Mouse (Mus musculus) intestine, postnatal 0 days (tissue): ENCODE measurements at regions not wholly inside any gene's neighbourhood (a gene's known extent, or its start where the extent isn't known, plus 50 kb on each side); places are given as distances from the start of the nearest gene placed in this dataset.
A peak's percentile ranks its signal among the peaks of the same experiment; 100 is the strongest.

ENCODE experiments used
- ATAC-seq: fragments of 200-750 bp; cut with Nextera tagmentation; 2 replicates; pipeline ENCODE4 v1.8.0; 2017; ENCODE audit warnings: mild to moderate bottlenecking, moderate TSS enrichment, moderate library complexity
- H3K27ac ChIP-seq: fragments of 300-500 bp; sonication (generic); 2 replicates; pipeline ENCODE4 v1.5.1; 2014; ENCODE audit warnings: mild to moderate bottlenecking, low read depth, low read length, moderate library complexity
- H3K27me3 ChIP-seq: fragments of 300-500 bp; sonication (generic); replicated peaks from 2 replicates; pipeline ENCODE4 v1.6.1; 2014; ENCODE audit warnings: low read length, mixed read lengths; ENCODE audit not compliant: control insufficient read depth, insufficient read depth
- H3K36me3 ChIP-seq: fragments of 300-500 bp; sonication (generic); 2 replicates; pipeline ENCODE4 v1.6.1; 2014; ENCODE audit warnings: mild to moderate bottlenecking, moderate library complexity; ENCODE audit not compliant: control insufficient read depth, insufficient read depth
- H3K4me1 ChIP-seq: fragments of 300-500 bp; sonication (generic); replicated peaks from 2 replicates; pipeline ENCODE4 v1.6.1; 2014; ENCODE audit warnings: antibody characterized with exemption, low read length, mixed read lengths; ENCODE audit not compliant: control insufficient read depth, insufficient read depth
- H3K4me2 ChIP-seq: fragments of 300-500 bp; sonication (generic); replicated peaks from 2 replicates; pipeline ENCODE4 v1.6.1; 2014; ENCODE audit warnings: low read depth, mild to moderate bottlenecking, moderate library complexity
- H3K4me3 ChIP-seq: fragments of 300-500 bp; sonication (generic); 2 replicates; pipeline ENCODE4 v1.5.1; 2014; ENCODE audit warnings: low read depth, low read length
- H3K9ac ChIP-seq: fragments of 300-500 bp; sonication (generic); 2 replicates; pipeline ENCODE4 v1.6.1; 2014; ENCODE audit warnings: mild to moderate bottlenecking, low read depth, low read length
- H3K9me3 ChIP-seq: fragments of 300-500 bp; sonication (generic); 2 replicates; pipeline ENCODE4 v1.6.1; 2016; ENCODE audit warnings: mixed run types; ENCODE audit not compliant: control insufficient read depth
- CTCF ChIP-seq: sonication (generic); IDR thresholded peaks from 2 replicates; pipeline ENCODE4 v1.5.1; 2016; ENCODE audit warnings: low read depth, mild to moderate bottlenecking, control low read depth, antibody characterized with exemption, moderate library complexity
- WGBS: fragments of 180-500 bp; shearing (Covaris S2); extraction: QIAGEN DNeasy Blood & Tissue Kit; methylation state at CpG from one replicate; pipeline ENCODE4 v1.1.7; 2014; 5-methylcytosine and 5-hydroxymethylcytosine counted together

DNA sequence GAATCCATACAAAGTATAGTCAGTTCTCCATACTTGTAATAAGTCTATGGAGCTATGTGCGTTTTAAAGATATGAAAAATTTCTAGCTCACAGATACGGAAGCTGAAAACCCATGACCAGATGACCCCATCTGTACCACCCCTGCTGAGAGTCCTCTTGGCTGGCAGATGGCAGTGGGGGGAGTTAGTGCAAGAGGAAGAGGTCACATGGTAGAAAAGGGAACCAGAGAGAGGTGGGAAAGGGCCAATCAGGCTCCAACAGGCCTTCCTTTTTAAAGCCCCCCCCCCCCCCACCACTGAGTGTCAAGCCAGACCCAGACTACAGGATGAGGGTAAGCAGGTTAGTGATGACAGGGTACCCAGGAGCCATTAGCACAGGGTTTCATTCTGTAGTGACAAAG lies 86.4 kb upstream of the Klf13 start:
- no peak for TF ChIP-seq CTCF
- WGBS: 88% methylated on average over 2 of the region's 2 CpGs
- no peaks in the 10 kb centered on the region for H3K36me3 ChIP-seq
- H3K4me1 ChIP-seq: no peaks in the 10 kb centered on the region
- H3K27ac ChIP-seq: no peak overlapping the region
- H3K9me3 ChIP-seq: no peaks in the 10 kb centered on the region
- no peak overlapping the region for H3K4me2 ChIP-seq
- no peaks in the 10 kb centered on the region for H3K27me3 ChIP-seq
- no peak overlapping the region for H3K4me3 ChIP-seq
- H3K9ac ChIP-seq: no peak overlapping the region
- ATAC-seq: no peak

DNA sequence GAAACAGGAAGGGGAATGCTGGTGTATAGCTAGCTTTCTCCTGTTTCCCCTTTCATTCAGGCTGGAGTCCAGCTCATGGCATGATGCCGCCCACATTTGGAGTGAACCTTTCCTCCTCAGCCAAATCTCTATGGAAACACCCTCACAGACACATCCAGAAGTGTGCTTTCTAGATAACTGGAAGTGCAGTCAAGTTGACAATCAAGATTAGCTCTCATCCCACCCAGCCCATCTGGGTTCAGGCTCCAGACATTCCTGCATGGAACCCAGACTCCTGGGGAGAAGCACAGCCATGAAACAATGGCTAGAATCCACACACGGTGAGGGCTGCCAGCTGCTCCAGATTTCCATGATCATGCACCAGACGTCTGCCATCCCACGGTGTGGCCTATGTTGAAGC lies 85.5 kb upstream of the Klf13 start:
- Histone ChIP-seq H3K27me3 (no peaks in the 10 kb centered on the region), H3K4me2 (no peak overlapping the region), H3K9me3 (no peaks in the 10 kb centered on the region), H3K9ac (no peak overlapping the region), H3K36me3 (no peaks in the 10 kb centered on the region), H3K4me1 (no peaks in the 10 kb centered on the region), H3K4me3 (no peak overlapping the region), H3K27ac (no peak overlapping the region)
- WGBS: 78% methylated on average over 4 of the region's 4 CpGs
- ATAC-seq: no peak
- no peak for TF ChIP-seq CTCF

DNA sequence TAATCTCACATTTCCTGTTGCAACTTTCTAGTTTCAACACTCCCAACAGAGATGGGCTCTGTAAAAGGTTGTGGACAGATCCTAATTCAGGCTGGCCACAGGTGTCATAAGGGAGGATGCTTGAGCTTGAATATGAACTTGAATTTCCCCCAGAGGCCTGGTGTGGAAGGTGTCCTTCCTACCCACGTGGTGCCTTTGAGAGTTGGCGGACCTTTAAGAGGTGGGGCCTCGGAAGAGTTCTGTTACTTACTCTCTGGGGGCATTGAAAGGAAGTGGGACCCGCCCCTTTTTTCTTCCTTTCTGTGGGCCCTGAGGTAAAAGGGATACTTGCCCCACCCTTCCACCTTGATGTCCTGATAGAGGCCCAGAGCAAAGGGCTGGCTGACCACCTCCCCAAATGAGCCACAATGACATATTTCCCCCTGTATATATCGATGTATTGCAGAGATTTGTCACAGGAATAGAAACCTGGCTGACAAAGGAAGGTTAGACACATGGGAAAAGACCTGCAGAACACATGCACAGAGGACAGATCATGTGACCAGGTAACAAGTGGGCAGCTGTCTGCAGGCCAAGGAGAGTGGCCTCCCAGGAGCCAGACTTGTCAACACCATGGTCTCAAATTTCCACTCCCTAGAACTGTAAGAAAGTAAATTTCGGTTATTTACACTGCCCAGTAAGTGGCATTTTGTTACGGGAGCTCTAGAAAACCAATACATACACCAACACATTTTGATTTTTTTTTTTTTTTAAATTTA lies 84.2 kb upstream of the Klf13 start:
- H3K27ac ChIP-seq: no peak overlapping the region

DNA sequence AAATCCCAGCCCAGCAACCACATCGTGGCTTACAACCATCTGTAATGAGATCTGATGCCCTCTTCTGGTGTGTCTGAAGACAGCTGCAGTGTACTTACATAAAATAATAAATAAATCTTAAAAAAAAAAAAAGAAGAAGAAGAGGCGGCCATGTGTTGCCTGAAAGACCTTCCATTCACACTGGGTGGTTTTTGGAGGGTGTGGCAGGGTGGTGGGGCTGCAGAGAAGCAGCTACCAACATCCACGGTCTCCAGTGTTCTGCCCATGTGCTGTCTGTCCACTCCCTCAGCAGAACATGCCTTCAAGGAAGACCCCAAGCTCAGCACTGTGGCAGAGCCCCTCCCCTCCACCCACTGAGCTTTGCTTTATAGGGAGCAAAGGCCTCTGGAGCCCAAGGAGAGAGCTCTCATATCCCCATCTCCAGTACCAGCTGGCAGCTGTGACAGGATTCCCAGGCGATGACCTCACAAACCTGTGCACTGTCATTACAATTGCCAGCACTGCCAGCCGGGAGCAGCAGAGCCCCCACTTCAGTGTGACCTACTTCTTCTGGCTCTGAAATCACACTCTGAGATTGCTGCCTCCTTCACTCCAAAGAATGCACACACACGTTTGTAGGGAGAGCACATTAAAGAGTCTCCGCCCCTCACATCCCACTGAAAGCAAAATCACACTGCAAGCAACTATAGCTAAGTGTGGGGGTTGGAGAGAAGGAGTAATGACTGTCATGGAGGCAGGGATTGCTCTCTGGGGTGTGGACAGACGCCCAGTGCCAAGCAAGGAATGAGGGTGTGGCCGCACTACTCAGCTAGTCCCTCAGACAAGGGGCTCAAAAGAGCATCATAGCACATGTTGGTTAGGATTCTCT lies 82.8 kb upstream of the Klf13 start:
- H3K36me3 ChIP-seq: no peaks in the 10 kb centered on the region
- no peak overlapping the region for H3K4me3 ChIP-seq
- H3K4me2 ChIP-seq: no peak overlapping the region
- ATAC-seq: 0 out of 2 replicates have a peak, but pooled peaks have one; percentile 47
- H3K9ac ChIP-seq: no peak overlapping the region
- no peaks in the 10 kb centered on the region for H3K27me3 ChIP-seq
- WGBS: 60% methylated on average over 9 of the region's 9 CpGs
- TF ChIP-seq CTCF: 0 out of 2 replicates have a peak, but pooled peaks have one; percentile 2
- no peaks in the 10 kb centered on the region for H3K4me1 ChIP-seq
- H3K9me3 ChIP-seq: no peaks in the 10 kb centered on the region
- H3K27ac ChIP-seq: no peak overlapping the region

More for the DNA sequence above, 84.2 kb upstream of the Klf13 start:
- no peak for ATAC-seq
- no peaks in the 10 kb centered on the region for H3K4me1 ChIP-seq
- H3K4me2 ChIP-seq: no peak overlapping the region
- H3K9ac ChIP-seq: no peak overlapping the region
- H3K4me3 ChIP-seq: no peak overlapping the region
- H3K9me3 ChIP-seq: no peaks in the 10 kb centered on the region
- WGBS: 65% methylated on average over 7 of the region's 7 CpGs
- H3K36me3 ChIP-seq: no peaks in the 10 kb centered on the region
- TF ChIP-seq CTCF: no peak
- H3K27me3 ChIP-seq: no peaks in the 10 kb centered on the region

DNA sequence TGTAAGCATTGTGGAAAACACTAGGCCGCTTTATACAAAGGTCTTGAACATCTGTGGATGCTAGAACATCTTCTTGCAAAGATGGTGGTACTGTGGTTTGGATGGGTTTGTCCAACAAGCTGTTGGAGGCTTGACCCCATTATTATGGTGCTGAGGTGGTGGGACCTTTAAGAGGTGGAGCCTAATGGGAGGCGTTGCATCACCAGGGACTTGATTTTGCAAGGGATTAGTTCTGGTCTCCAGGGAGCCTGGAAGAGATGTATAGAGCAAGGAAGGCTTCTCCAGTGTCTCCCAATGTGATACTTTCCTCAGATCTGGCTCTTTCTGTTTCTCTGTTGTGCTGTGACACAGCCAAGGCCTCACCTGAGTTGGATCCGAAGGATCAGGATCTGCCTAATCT lies 79.4 kb upstream of the Klf13 start:
- Histone ChIP-seq H3K36me3 (no peaks in the 10 kb centered on the region), H3K4me1 (no peaks in the 10 kb centered on the region), H3K27me3 (no peaks in the 10 kb centered on the region), H3K9ac (no peak overlapping the region), H3K9me3 (no peaks in the 10 kb centered on the region), H3K4me3 (no peak overlapping the region), H3K4me2 (no peak overlapping the region), H3K27ac (no peak overlapping the region)
- WGBS: 70% methylated on average over 3 of the region's 3 CpGs
- ATAC-seq: no peak
- no peak for TF ChIP-seq CTCF

DNA sequence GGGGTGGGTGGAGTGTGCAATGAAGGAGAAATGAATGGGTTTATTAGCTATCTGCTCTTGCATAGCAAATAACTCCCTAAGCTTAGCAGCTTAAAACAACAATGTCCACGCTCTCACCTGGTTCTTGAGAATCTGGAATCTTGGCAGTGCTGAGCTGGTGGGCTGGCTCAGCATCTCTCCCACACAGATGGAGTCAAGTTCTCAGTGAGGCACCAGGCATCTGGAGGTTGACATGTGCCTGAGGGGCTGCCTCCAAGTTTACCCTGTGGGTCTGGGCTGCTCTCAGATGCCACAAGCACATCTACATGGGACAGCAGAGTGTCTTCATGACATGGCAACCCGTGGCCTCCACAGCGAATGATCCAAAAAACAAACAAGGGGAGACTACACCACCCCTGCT lies 78.2 kb upstream of the Klf13 start:
- H3K4me1 ChIP-seq: no peaks in the 10 kb centered on the region
- H3K36me3 ChIP-seq: no peaks in the 10 kb centered on the region
- ATAC-seq: no peak
- H3K4me3 ChIP-seq: no peak overlapping the region
- H3K27ac ChIP-seq: no peak overlapping the region
- TF ChIP-seq CTCF: no peak
- no peak overlapping the region for H3K9ac ChIP-seq
- no peaks in the 10 kb centered on the region for H3K9me3 ChIP-seq
- 66% methylated on average over 3 of the region's 3 CpGs for WGBS
- no peak overlapping the region for H3K4me2 ChIP-seq
- H3K27me3 ChIP-seq: no peaks in the 10 kb centered on the region
